Mouse (Mus musculus): ENCODE data around the gene 1700056E22Rik. TPM values are rescaled to one million over a fixed set of nuclear protein-coding genes. Genes with fewer than 3 reads are reported as not detected.

The 1700056E22Rik gene
- polyA plus RNA-seq, 1 experiment from 2014 or later = 1.7 TPM

DNA sequence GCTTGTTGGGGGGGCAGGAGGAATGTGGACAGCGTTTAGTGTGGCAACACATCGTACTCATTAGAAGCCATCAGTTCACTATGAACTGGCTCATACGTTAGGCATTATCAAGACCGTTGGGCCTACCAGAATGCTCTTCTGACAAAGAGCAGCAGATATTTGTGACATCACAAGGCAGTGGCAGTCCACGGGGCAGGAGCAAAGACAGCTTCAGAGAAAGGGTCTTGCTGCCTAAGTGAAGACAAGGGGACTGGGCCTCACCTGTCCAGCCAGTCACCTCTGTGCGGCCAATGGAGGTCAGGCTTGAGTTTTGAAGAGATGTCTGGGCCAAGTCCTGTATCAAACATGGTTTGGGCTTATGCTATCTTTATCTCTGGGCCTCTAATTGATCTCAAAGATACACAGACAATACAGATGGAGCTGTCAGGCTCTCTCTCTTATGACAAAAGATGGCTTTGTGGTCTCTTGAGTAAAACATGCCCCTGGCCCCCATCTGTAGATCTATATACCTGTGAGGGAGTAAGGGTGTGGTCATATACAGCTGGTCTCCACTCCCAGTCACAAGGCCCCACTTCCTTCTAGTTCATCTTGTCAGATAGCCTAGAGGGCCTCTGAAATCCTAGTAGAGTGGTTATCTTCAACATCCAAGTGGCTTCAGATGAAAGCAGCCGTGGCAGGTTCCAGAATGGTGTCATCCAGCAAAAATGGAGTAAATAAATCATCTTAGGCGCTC is 3.9 kb downstream of the 1700056E22Rik start:
- Histone ChIP-seq H3K9ac (replicated peaks; ENCODE audit: low read length) (no peak overlapping the region), H3K4me1 (ENCODE audit: insufficient read depth, low read length) (0 out of 2 replicates have a peak, but pooled peaks cover 5% of the 10 kb centered on the region), H3K4me3 (ENCODE audit: low read length) (no peak overlapping the region), H3K9me3 (ENCODE audit: low read length) (no peaks in the 10 kb centered on the region), H3K27ac (ENCODE audit: low read length) (no peak overlapping the region), H3K4me2 (replicated peaks; ENCODE audit: low read depth, low read length) (no peak overlapping the region), H3K27me3 (ENCODE audit: insufficient read depth, low read length) (no peaks in the 10 kb centered on the region), H3K36me3 (ENCODE audit: insufficient read depth, low read length) (no peaks in the 10 kb centered on the region)
- 90% methylated on average over 8 of the region's 8 CpGs for WGBS
- ATAC-seq (ENCODE audit: low FRiP score, low TSS enrichment) = no peak

DNA sequence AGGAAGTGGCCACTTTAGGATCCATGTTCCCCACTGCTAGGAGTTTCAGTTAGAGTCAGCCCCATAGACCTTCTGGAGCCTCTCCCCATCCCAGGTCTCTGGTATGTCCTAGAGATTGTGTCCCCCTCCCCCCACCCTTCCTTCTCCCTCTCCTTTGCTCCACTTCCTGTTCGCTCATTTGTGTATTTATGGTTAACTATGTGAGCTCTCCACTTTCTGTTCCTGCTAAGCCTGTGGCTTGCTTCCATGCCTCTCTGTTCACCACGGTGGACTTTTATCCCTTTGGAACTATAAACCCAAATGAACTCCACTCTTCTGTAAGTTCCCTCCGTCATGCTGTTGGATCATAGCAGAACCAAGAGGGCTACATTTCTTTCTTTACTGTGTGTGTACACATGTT is 7.1 kb downstream of the 1700056E22Rik start:
- Histone ChIP-seq H3K27me3 (ENCODE audit: insufficient read depth, low read length) (no peaks in the 10 kb centered on the region), H3K4me1 (ENCODE audit: insufficient read depth, low read length) (no peaks in the 10 kb centered on the region), H3K9ac (replicated peaks; ENCODE audit: low read length) (no peak overlapping the region), H3K4me2 (replicated peaks; ENCODE audit: low read depth, low read length) (no peak overlapping the region), H3K4me3 (ENCODE audit: low read length) (no peak overlapping the region), H3K9me3 (ENCODE audit: low read length) (no peaks in the 10 kb centered on the region), H3K27ac (ENCODE audit: low read length) (no peak overlapping the region), H3K36me3 (ENCODE audit: insufficient read depth, low read length) (no peaks in the 10 kb centered on the region)
- ATAC-seq (ENCODE audit: low FRiP score, low TSS enrichment) = no peak
- 83% methylated on average over 3 of the region's 3 CpGs for WGBS

DNA sequence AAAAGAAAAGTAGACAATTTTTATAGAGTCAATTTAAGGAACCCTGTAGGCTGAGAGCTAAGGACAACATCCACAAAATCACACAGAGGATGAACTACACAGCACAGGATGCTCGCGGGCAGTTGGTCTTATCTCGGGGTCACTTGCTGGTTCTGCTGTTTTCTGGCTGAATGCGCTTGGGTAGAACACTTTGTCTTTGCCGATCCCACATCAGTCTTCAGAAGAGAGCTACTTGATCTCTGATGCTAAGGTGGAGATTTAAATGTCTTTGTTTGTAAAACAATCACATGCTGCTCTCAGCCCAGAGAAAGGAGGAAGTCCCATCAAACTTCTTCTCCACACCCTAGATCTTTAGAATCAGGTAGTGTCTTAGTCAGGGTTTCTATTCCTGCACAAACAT is 9.0 kb downstream of the 1700056E22Rik start:
- H3K27me3 ChIP-seq (ENCODE audit: insufficient read depth, low read length) = no peaks in the 10 kb centered on the region
- H3K9me3 ChIP-seq (ENCODE audit: low read length) = no peaks in the 10 kb centered on the region
- H3K4me1 ChIP-seq (ENCODE audit: insufficient read depth, low read length) = no peaks in the 10 kb centered on the region
- no peak overlapping the region for H3K4me3 ChIP-seq (ENCODE audit: low read length)
- no peak for ATAC-seq (ENCODE audit: low FRiP score, low TSS enrichment)
- H3K36me3 ChIP-seq (ENCODE audit: insufficient read depth, low read length) = no peaks in the 10 kb centered on the region
- H3K9ac ChIP-seq (replicated peaks; ENCODE audit: low read length) = no peak overlapping the region
- 92% methylated on average over 5 of the region's 5 CpGs for WGBS
- no peak overlapping the region for H3K4me2 ChIP-seq (replicated peaks; ENCODE audit: low read depth, low read length)
- H3K27ac ChIP-seq (ENCODE audit: low read length) = no peak overlapping the region

DNA sequence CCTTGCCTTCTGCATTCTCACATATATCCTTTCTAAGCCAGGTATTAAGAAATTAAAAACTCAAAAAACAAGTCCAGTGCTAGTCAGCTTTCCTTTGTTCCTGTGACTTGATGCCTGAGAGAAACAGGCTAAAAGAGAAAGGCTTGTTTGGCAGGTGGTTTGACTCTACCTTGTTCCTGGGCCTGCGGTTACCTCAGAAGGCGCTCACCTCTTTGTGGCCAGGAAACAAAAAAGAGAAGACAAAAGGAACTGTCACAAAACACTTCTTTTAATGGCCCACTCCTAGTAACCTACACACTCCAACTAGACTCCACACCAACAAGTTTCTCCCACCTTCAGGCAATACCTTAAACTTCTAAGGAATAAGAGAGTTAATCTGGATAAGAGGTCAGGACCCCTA is 9.5 kb downstream of the 1700056E22Rik start:
- no peak for ATAC-seq (ENCODE audit: low FRiP score, low TSS enrichment)
- Histone ChIP-seq H3K27me3 (ENCODE audit: insufficient read depth, low read length) (no peaks in the 10 kb centered on the region), H3K27ac (ENCODE audit: low read length) (no peak overlapping the region), H3K4me2 (replicated peaks; ENCODE audit: low read depth, low read length) (no peak overlapping the region), H3K9ac (replicated peaks; ENCODE audit: low read length) (no peak overlapping the region), H3K4me3 (ENCODE audit: low read length) (no peak overlapping the region), H3K36me3 (ENCODE audit: insufficient read depth, low read length) (no peaks in the 10 kb centered on the region), H3K9me3 (ENCODE audit: low read length) (no peaks in the 10 kb centered on the region), H3K4me1 (ENCODE audit: insufficient read depth, low read length) (no peaks in the 10 kb centered on the region)
- 100% methylated on average over 2 of the region's 2 CpGs for WGBS

DNA sequence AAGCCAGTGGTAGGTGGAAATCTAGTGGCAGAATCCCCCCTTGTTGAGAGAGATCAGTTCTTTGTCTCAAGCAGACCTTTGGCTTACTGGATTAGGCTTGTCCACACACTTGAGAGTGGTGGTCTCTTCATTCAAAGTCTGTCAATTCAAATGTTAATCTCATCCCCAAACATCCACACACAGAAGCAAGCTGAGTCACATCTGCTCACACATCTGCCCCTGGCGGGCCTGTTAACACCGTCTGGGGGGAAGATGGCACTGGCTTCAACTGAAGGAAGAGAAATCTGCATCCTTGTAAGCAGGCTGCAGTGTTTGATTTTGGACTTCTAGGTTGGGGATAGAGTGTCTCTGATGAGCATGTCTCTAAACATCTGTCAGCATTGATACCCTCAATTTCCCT is 10.1 kb downstream of the 1700056E22Rik start:
- H3K4me1 ChIP-seq (ENCODE audit: insufficient read depth, low read length) = no peaks in the 10 kb centered on the region
- no peaks in the 10 kb centered on the region for H3K36me3 ChIP-seq (ENCODE audit: insufficient read depth, low read length)
- no peak overlapping the region for H3K4me2 ChIP-seq (replicated peaks; ENCODE audit: low read depth, low read length)
- H3K27ac ChIP-seq (ENCODE audit: low read length) = no peak overlapping the region
- H3K27me3 ChIP-seq (ENCODE audit: insufficient read depth, low read length) = no peaks in the 10 kb centered on the region
- H3K9me3 ChIP-seq (ENCODE audit: low read length) = no peaks in the 10 kb centered on the region
- 82% methylated on average over 2 of the region's 2 CpGs for WGBS
- no peak overlapping the region for H3K4me3 ChIP-seq (ENCODE audit: low read length)
- H3K9ac ChIP-seq (replicated peaks; ENCODE audit: low read length) = no peak overlapping the region
- no peak for ATAC-seq (ENCODE audit: low FRiP score, low TSS enrichment)

DNA sequence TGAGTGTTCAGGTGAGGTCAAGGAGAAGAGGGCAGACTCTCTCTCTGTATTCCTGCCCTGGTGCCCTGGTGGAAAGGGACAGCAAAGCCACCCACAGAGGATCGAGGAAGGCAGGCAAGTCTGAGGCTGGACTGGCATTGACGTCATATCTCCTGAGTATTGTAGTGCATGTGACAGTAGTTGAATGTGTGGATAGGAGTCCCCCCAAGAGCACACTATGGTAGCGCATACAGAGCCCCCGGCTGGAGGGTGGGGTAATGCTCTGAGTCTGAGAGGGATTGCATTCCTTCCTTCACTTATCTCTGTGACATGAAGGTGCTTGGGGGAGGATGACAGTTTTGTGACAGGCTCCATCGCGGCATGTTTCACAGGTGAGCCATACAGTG is 14.4 kb downstream of the 1700056E22Rik start:
- WGBS = 41% methylated on average over 6 of the region's 6 CpGs

DNA sequence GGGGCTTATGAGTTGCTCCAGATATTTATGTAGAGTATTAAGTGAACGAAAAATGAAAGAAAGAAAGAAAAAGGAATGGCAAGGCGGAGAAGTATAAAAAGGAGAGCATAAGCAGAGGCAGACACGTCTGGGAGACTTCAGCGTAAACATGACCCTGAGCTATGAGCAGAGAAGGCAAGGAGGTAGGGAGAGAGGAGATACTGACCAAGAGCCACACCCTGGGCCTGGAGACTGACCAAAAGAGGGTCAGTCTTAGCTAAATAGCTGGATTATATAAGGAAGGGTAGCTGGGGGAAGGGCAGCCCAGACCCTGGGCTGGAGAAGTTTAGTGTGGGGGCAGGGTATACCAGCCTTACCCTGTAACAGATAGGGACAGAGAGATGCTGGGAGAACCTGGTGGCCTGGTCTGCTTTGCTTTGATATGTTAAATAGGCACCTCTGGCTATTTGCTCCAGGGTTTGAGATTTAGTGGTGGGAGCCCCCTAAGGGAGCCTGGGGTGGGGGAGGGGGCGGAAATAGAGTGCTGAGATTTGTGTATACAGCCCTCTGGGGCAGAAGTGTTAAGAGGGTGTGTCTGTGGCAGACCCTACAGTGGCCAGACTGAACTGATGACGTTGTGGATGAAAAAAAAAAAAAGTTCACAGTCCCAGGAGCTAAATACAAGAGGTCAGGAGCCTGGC is 14.9 kb downstream of the 1700056E22Rik start:
- Histone ChIP-seq H3K4me2 (replicated peaks; ENCODE audit: low read depth, low read length) (no peak overlapping the region), H3K9me3 (ENCODE audit: low read length) (no peaks in the 10 kb centered on the region), H3K27me3 (ENCODE audit: insufficient read depth, low read length) (no peaks in the 10 kb centered on the region), H3K9ac (replicated peaks; ENCODE audit: low read length) (no peak overlapping the region), H3K4me1 (ENCODE audit: insufficient read depth, low read length) (no peaks in the 10 kb centered on the region), H3K27ac (ENCODE audit: low read length) (no peak overlapping the region), H3K36me3 (ENCODE audit: insufficient read depth, low read length) (no peaks in the 10 kb centered on the region), H3K4me3 (ENCODE audit: low read length) (no peak overlapping the region)
- 49% methylated on average over 6 of the region's 6 CpGs for WGBS
- ATAC-seq (ENCODE audit: low FRiP score, low TSS enrichment) = 0 out of 2 replicates have a peak, but pooled peaks have one; percentile 9

More for the DNA sequence above, 14.4 kb downstream of the 1700056E22Rik start:
- Histone ChIP-seq H3K27ac (ENCODE audit: low read length) (no peak overlapping the region), H3K4me3 (ENCODE audit: low read length) (no peak overlapping the region), H3K9me3 (ENCODE audit: low read length) (no peaks in the 10 kb centered on the region), H3K36me3 (ENCODE audit: insufficient read depth, low read length) (no peaks in the 10 kb centered on the region), H3K9ac (replicated peaks; ENCODE audit: low read length) (no peak overlapping the region), H3K4me1 (ENCODE audit: insufficient read depth, low read length) (no peaks in the 10 kb centered on the region), H3K4me2 (replicated peaks; ENCODE audit: low read depth, low read length) (no peak overlapping the region), H3K27me3 (ENCODE audit: insufficient read depth, low read length) (no peaks in the 10 kb centered on the region)
- no peak for ATAC-seq (ENCODE audit: low FRiP score, low TSS enrichment)

DNA sequence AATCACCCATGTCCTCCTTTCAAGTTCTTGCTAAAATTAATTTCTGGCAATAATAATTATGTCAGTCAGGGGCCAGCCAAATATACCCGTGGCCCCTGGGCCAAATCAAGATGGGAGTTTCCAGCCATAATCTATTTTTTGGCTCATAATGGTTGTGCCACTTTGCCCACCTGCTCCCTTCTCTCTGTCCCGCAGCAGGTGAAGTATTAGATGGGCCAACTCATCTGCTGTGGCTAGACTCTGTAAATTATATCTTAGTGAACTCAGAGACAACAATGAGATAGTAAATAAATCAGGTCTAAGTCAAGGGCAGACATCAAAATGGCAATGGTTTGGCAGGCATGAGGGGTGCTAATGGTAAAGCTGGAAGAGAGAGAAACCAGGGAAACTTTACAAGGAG is 16.5 kb downstream of the 1700056E22Rik start:
- no peaks in the 10 kb centered on the region for H3K36me3 ChIP-seq (ENCODE audit: insufficient read depth, low read length)
- 80% methylated on average over 2 of the region's 2 CpGs for WGBS
- H3K27me3 ChIP-seq (ENCODE audit: insufficient read depth, low read length) = no peaks in the 10 kb centered on the region
- H3K4me3 ChIP-seq (ENCODE audit: low read length) = no peak overlapping the region
- no peak overlapping the region for H3K9ac ChIP-seq (replicated peaks; ENCODE audit: low read length)
- H3K9me3 ChIP-seq (ENCODE audit: low read length) = no peaks in the 10 kb centered on the region
- no peak overlapping the region for H3K4me2 ChIP-seq (replicated peaks; ENCODE audit: low read depth, low read length)
- no peak overlapping the region for H3K27ac ChIP-seq (ENCODE audit: low read length)
- H3K4me1 ChIP-seq (ENCODE audit: insufficient read depth, low read length) = no peaks in the 10 kb centered on the region
- no peak for ATAC-seq (ENCODE audit: low FRiP score, low TSS enrichment)

DNA sequence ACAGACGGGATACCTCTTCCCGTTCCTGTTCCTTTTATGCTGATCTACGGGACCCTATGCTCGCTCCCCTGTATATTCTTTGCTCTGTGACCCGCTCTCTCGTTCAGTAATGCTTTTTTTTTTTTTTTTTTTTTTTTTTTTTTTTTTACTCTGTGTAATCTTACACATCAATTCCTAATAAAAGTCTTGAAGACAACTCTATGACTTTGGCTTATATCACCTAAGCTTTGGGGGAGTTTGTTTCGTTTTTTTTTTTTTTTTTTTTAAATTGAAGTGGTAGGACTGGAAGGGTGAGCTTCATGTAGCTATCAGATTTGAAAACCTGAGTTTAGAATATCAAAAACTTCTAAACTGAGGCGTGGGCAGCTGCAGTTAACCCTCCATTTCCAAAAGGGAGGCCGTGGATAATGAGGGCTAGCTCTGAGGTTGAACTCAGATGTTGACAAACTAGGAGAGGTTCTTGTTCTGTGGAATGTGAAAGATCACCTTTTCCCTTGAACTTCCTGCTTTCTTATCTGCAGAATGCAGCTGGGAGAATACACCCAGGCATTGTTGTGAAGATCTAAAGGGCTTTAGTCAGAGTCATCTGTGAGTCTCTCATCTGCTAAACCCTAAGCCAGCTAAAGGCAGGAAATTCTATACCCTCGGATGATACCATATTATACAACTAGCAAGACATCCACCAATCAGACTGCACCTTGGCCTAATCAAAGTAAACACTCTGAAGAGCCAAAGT is 17.9 kb downstream of the 1700056E22Rik start:
- 70% methylated on average over 10 of the region's 10 CpGs for WGBS
- ATAC-seq (ENCODE audit: low FRiP score, low TSS enrichment) = no peak
- no peak overlapping the region for H3K27ac ChIP-seq (ENCODE audit: low read length)

DNA sequence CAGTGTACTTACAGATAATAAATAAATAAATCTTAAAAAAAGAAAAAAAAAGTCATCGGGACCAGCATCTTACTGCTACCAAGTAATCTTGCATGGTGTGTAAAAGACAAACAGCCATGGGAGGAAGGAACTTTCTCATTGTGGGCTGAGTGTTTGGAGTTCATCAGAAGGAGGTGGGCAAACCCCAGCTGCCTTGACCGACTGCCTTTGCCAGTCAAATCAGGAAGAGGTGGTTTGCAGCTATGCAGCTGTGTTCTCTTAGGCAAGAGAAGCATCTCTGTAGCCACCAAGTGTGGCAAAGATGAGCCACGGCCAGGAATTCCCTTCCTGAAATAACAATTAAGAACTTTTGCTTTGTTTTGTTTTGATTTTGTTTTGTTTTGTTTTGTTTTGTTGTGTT is 20.0 kb downstream of the 1700056E22Rik start:
- H3K27ac ChIP-seq (ENCODE audit: low read length) = no peak overlapping the region
- no peak for ATAC-seq (ENCODE audit: low FRiP score, low TSS enrichment)
- H3K36me3 ChIP-seq (ENCODE audit: insufficient read depth, low read length) = no peaks in the 10 kb centered on the region
- H3K4me1 ChIP-seq (ENCODE audit: insufficient read depth, low read length) = no peaks in the 10 kb centered on the region
- no peak overlapping the region for H3K9ac ChIP-seq (replicated peaks; ENCODE audit: low read length)
- no peaks in the 10 kb centered on the region for H3K27me3 ChIP-seq (ENCODE audit: insufficient read depth, low read length)
- 70% methylated on average over 3 of the region's 3 CpGs for WGBS
- H3K9me3 ChIP-seq (ENCODE audit: low read length) = no peaks in the 10 kb centered on the region
- no peak overlapping the region for H3K4me2 ChIP-seq (replicated peaks; ENCODE audit: low read depth, low read length)
- no peak overlapping the region for H3K4me3 ChIP-seq (ENCODE audit: low read length)

More for the DNA sequence above, 17.9 kb downstream of the 1700056E22Rik start:
- no peaks in the 10 kb centered on the region for H3K27me3 ChIP-seq (ENCODE audit: insufficient read depth, low read length)
- H3K9me3 ChIP-seq (ENCODE audit: low read length) = no peaks in the 10 kb centered on the region
- H3K9ac ChIP-seq (replicated peaks; ENCODE audit: low read length) = no peak overlapping the region
- H3K4me1 ChIP-seq (ENCODE audit: insufficient read depth, low read length) = no peaks in the 10 kb centered on the region
- no peak overlapping the region for H3K4me2 ChIP-seq (replicated peaks; ENCODE audit: low read depth, low read length)
- H3K36me3 ChIP-seq (ENCODE audit: insufficient read depth, low read length) = no peaks in the 10 kb centered on the region
- H3K4me3 ChIP-seq (ENCODE audit: low read length) = no peak overlapping the region
